Mouse (Mus musculus): ENCODE measurements around the gene Akr1d1. TPM values are rescaled to one million over a fixed set of nuclear protein-coding genes. Genes with fewer than 3 reads are reported as not detected.

Gene Akr1d1
- polyA plus RNA-seq, 1 experiment from 2014 or later, result not detected

Other genes with a start within 250 kb of the Akr1d1 start
- 0.75 and 0.88 TPM in 2 replicates for gene Dgki, start 230.0 kb upstream of the Akr1d1 start, polyA plus RNA-seq (2014; fragmentation: Nextera tagmentation; extraction: Ambion mirVana)
- 36.8 and 39.9 TPM in 2 replicates for gene Creb3l2, start 88.0 kb upstream of the Akr1d1 start, polyA plus RNA-seq (2014; fragmentation: Nextera tagmentation; extraction: Ambion mirVana)

All from heart, embryonic 14.5 days (tissue).